Mouse (Mus musculus) erythroblast, adult 5-6 weeks (primary cell): ENCODE measurements around the gene Cd8b1. TPM values are rescaled to one million over a fixed set of nuclear protein-coding genes. Genes with fewer than 3 reads are reported as not detected.

Source experiments
- total RNA-seq, 2 experiments: library from RNA; stranded (forward) in 1 of 2; stranded (reverse) in 1 of 2; fragments of 150-400 nt in 1 of 2; fragments of 200-764, 138-1000 nt in 1 of 2; gene quantifications; 2 replicates each; pipeline versions ENCODE4 v1.2.3 to v1.2.4; 2015 to 2017; ENCODE audit warnings: low replicate concordance in 2 of 2

The Cd8b1 gene
- total RNA-seq, 2 experiments from 2014 or later = not detected

Other genes with a start within 250 kb of the Cd8b1 start
- not detected in 2 replicates for gene Thnsl2, start 178.3 kb upstream of the Cd8b1 start, total RNA-seq (2015; ENCODE audit: low replicate concordance)
- not detected in 2 replicates for gene Thnsl2, start 178.3 kb upstream of the Cd8b1 start, total RNA-seq (2017; ENCODE audit: low replicate concordance)
- not detected in 2 replicates for gene Fabp1, start 123.0 kb upstream of the Cd8b1 start, total RNA-seq (2015; ENCODE audit: low replicate concordance)
- not detected in 2 replicates for gene Fabp1, start 123.0 kb upstream of the Cd8b1 start, total RNA-seq (2017; ENCODE audit: low replicate concordance)
- gene Krcc1, start 51.1 kb upstream of the Cd8b1 start, total RNA-seq (2015; ENCODE audit: low replicate concordance) = 20.4 and 25.5 TPM in 2 replicates
- 39.8 and 43.4 TPM in 2 replicates for gene Krcc1, start 51.1 kb upstream of the Cd8b1 start, total RNA-seq (2017; ENCODE audit: low replicate concordance)
- gene Smyd1, start 555 bp upstream of the Cd8b1 start, total RNA-seq (2015; ENCODE audit: low replicate concordance) = not detected in 2 replicates
- gene Smyd1, start 555 bp upstream of the Cd8b1 start, total RNA-seq (2017; ENCODE audit: low replicate concordance) = 0.26 TPM in 1 of 2 replicates, not detected in the other
- gene Cd8a, start 50.6 kb downstream of the Cd8b1 start, total RNA-seq (2015; ENCODE audit: low replicate concordance) = not detected in 2 replicates
- gene Cd8a, start 50.6 kb downstream of the Cd8b1 start, total RNA-seq (2017; ENCODE audit: low replicate concordance) = not detected in 2 replicates
- gene Rmnd5a, start 117.8 kb downstream of the Cd8b1 start, total RNA-seq (2015; ENCODE audit: low replicate concordance) = 51.5 and 62.5 TPM in 2 replicates
- gene Rmnd5a, start 117.8 kb downstream of the Cd8b1 start, total RNA-seq (2017; ENCODE audit: low replicate concordance) = 129 and 137 TPM in 2 replicates
- 5.2 and 11.9 TPM in 2 replicates for gene Rnf103, start 171.1 kb downstream of the Cd8b1 start, total RNA-seq (2015; ENCODE audit: low replicate concordance)
- 11.5 and 13.4 TPM in 2 replicates for gene Rnf103, start 171.1 kb downstream of the Cd8b1 start, total RNA-seq (2017; ENCODE audit: low replicate concordance)
- gene Chmp3, start 221.0 kb downstream of the Cd8b1 start, total RNA-seq (2015; ENCODE audit: low replicate concordance) = 35.2 and 58.1 TPM in 2 replicates
- 142 and 194 TPM in 2 replicates for gene Chmp3, start 221.0 kb downstream of the Cd8b1 start, total RNA-seq (2017; ENCODE audit: low replicate concordance)